Mouse (Mus musculus): ENCODE measurements at regions not wholly inside any gene's neighbourhood (a gene's known extent, or its start where the extent isn't known, plus 50 kb on each side); places are given as distances from the start of the nearest gene placed in this dataset.

- Histone ChIP-seq H3K4me1 (replicated peaks; ENCODE audit: insufficient read depth, low read length) (0 out of 2 replicates have a peak, but pooled peaks cover 3% of the 10 kb centered on the region), H3K36me3 (ENCODE audit: insufficient read depth, low read length) (no peaks in the 10 kb centered on the region), H3K27ac (no peak overlapping the region), H3K27me3 (ENCODE audit: insufficient read depth, low read length) (no peaks in the 10 kb centered on the region), H3K4me2 (ENCODE audit: low read length) (no peak overlapping the region), H3K9ac (ENCODE audit: low read depth, low read length) (no peak overlapping the region), H3K9me3 (replicated peaks; ENCODE audit: low read length) (no peaks in the 10 kb centered on the region), H3K4me3 (replicated peaks; ENCODE audit: low read depth, low read length) (no peak overlapping the region)
- 24% methylated on average over 6 of the region's 6 CpGs for WGBS
- DNase-seq (ENCODE audit: low spot score) (peak; percentile 80), ATAC-seq (replicated peaks; ENCODE audit: low FRiP score, low read depth) (no peak)
- TF ChIP-seq CTCF (IDR thresholded peaks at IDR 0.05; ENCODE audit: low read depth), result no peak
These were observed 160.3 kb downstream of the Spry2 start for GRCm38 (mm10) chr14:105736352-105736751.

- H3K4me2 ChIP-seq (ENCODE audit: low read length), result no peak overlapping the region
- H3K4me1 ChIP-seq (replicated peaks; ENCODE audit: insufficient read depth, low read length), result 0 out of 2 replicates have a peak, but pooled peaks cover 9% of the 10 kb centered on the region
- no peak overlapping the region for H3K4me3 ChIP-seq (replicated peaks; ENCODE audit: low read depth, low read length)
- no peaks in the 10 kb centered on the region for H3K36me3 ChIP-seq (ENCODE audit: insufficient read depth, low read length)
- no peak overlapping the region for H3K9ac ChIP-seq (ENCODE audit: low read depth, low read length)
- no peak for ATAC-seq (replicated peaks; ENCODE audit: low FRiP score, low read depth)
- TF ChIP-seq CTCF (IDR thresholded peaks at IDR 0.05; ENCODE audit: low read depth), result no peak
- H3K27me3 ChIP-seq (ENCODE audit: insufficient read depth, low read length), result no peaks in the 10 kb centered on the region
- no peak overlapping the region for H3K27ac ChIP-seq
- 91% methylated on average over 7 of the region's 7 CpGs for WGBS
- no peaks in the 10 kb centered on the region for H3K9me3 ChIP-seq (replicated peaks; ENCODE audit: low read length)
- no peak for DNase-seq (ENCODE audit: low spot score)
These were observed 162.3 kb downstream of the Spry2 start for GRCm38 (mm10) chr14:105734291-105734690.

DNA sequence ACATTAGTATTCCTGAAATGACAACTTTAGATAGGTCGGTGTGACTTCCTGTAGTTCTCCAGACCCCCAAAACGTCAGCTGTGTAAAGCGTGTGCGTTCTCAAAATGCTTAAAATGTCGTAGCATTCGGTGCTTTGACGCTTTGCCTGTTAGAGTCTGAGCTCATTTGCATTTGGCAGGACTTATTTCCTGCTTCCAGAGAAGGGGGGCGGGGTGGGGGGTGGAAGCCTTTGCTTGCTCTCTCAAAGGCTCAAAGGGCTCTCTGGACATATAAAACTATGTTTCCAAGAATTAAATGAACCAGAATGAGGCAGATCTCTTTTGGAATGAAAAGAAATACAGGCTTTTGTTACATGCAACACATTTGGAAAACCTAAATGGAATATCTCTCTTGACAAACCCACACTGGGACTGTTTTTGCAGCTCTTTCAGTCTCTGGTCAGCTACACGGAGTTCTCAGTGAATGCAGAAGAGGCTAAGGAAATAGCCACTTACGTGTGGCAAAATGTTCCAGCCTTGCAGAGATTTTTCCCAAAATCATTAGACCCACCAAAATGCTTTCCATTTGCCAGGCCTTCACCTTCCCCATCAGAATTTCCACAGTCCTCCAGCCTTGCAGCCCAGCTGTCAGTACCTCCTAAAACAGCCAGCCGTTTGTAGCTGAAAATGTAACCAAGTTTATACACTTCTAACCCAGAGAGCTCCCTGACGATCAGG lies 163.4 kb downstream of the Spry2 start:
- 4% methylated on average over 12 of the region's 12 CpGs for WGBS
- Histone ChIP-seq H3K4me3 (replicated peaks; ENCODE audit: low read depth, low read length) (peak overlapping the region; percentile 33), H3K9me3 (replicated peaks; ENCODE audit: low read length) (no peaks in the 10 kb centered on the region), H3K4me1 (replicated peaks; ENCODE audit: insufficient read depth, low read length) (0 out of 2 replicates have a peak, but pooled peaks cover 9% of the 10 kb centered on the region), H3K36me3 (ENCODE audit: insufficient read depth, low read length) (no peaks in the 10 kb centered on the region), H3K4me2 (ENCODE audit: low read length) (peak overlapping the region; percentile 65), H3K9ac (ENCODE audit: low read depth, low read length) (peak overlapping the region; percentile 36; the same call in 1 of the 2 replicates), H3K27ac (peak overlapping the region; percentile 90), H3K27me3 (ENCODE audit: insufficient read depth, low read length) (no peaks in the 10 kb centered on the region)
- DNase-seq (ENCODE audit: low spot score), result peak; percentile 88
- ATAC-seq (replicated peaks; ENCODE audit: low FRiP score, low read depth), result peak; percentile 60
- no peak for TF ChIP-seq CTCF (IDR thresholded peaks at IDR 0.05; ENCODE audit: low read depth)

GRCm38 (mm10) chr14:105732221-105733012 lies 164.2 kb downstream of the Spry2 start:
- whole genome bisulfite sequencing, result under 1% methylated on average over 13 of the region's 13 CpGs
- peak; percentile 47 for TF ChIP-seq CTCF (IDR thresholded peaks at IDR 0.05; ENCODE audit: low read depth)
- ATAC-seq (replicated peaks; ENCODE audit: low FRiP score, low read depth), result peak; percentile 96

GRCm38 (mm10) chr14:105730786-105731185 lies 165.8 kb downstream of the Spry2 start:
- peak; percentile 9; the same call in 1 of the 2 replicates for TF ChIP-seq CTCF (IDR thresholded peaks at IDR 0.05; ENCODE audit: low read depth)
- Histone ChIP-seq H3K36me3 (ENCODE audit: insufficient read depth, low read length) (no peaks in the 10 kb centered on the region), H3K27ac (no peak overlapping the region), H3K27me3 (ENCODE audit: insufficient read depth, low read length) (no peaks in the 10 kb centered on the region), H3K4me3 (replicated peaks; ENCODE audit: low read depth, low read length) (no peak overlapping the region), H3K9me3 (replicated peaks; ENCODE audit: low read length) (no peaks in the 10 kb centered on the region), H3K9ac (ENCODE audit: low read depth, low read length) (0 out of 2 replicates have a peak overlapping the region, but pooled peaks have one; percentile 9), H3K4me2 (ENCODE audit: low read length) (peak overlapping the region; percentile 26; the same call in 1 of the 2 replicates), H3K4me1 (replicated peaks; ENCODE audit: insufficient read depth, low read length) (0 out of 2 replicates have a peak, but pooled peaks cover 9% of the 10 kb centered on the region)
- WGBS, result 17% methylated on average over 4 of the region's 4 CpGs
- DNase-seq (ENCODE audit: low spot score) (peak; percentile 66), ATAC-seq (replicated peaks; ENCODE audit: low FRiP score, low read depth) (no peak)

More at GRCm38 (mm10) chr14:105732221-105733012, 164.2 kb downstream of the Spry2 start:
- no peaks in the 10 kb centered on the region for H3K9me3 ChIP-seq (replicated peaks; ENCODE audit: low read length)
- peak overlapping the region; percentile 65 for H3K4me2 ChIP-seq (ENCODE audit: low read length)
- peak overlapping the region; percentile 33 for H3K4me3 ChIP-seq (replicated peaks; ENCODE audit: low read depth, low read length)
- peak; percentile 98 for DNase-seq (ENCODE audit: low spot score)
- peak overlapping the region; percentile 36 for H3K9ac ChIP-seq (ENCODE audit: low read depth, low read length)
- H3K36me3 ChIP-seq (ENCODE audit: insufficient read depth, low read length), result no peaks in the 10 kb centered on the region
- H3K27ac ChIP-seq, result peak overlapping the region; percentile 90
- H3K27me3 ChIP-seq (ENCODE audit: insufficient read depth, low read length), result no peaks in the 10 kb centered on the region
- 0 out of 2 replicates have a peak, but pooled peaks cover 9% of the 10 kb centered on the region for H3K4me1 ChIP-seq (replicated peaks; ENCODE audit: insufficient read depth, low read length)

DNA sequence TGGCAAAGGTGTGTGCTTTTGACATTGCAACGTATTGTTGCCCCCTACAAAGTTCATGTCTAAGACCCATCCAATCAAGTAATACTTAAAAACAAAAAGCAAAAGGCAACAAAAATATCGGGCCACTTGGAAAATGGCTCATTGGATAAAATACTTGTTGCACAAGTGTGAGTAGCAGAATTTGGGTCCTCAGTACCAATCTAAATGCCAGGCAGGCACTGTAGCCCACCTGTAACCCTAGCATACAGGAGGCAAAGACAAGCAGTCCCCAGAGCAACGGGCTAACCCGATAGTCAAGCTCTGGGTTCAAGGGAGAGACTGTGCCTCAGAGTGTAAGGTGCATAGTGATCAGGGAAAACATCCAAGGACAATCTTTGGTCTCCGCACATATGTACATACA lies 167.8 kb downstream of the Spry2 start:
- TF ChIP-seq CTCF (IDR thresholded peaks at IDR 0.05; ENCODE audit: low read depth), result no peak
- H3K4me1 ChIP-seq (replicated peaks; ENCODE audit: insufficient read depth, low read length), result 0 out of 2 replicates have a peak, but pooled peaks cover 9% of the 10 kb centered on the region
- DNase-seq (ENCODE audit: low spot score) (no peak), ATAC-seq (replicated peaks; ENCODE audit: low FRiP score, low read depth) (no peak)
- no peak overlapping the region for H3K4me3 ChIP-seq (replicated peaks; ENCODE audit: low read depth, low read length)
- H3K9me3 ChIP-seq (replicated peaks; ENCODE audit: low read length), result no peaks in the 10 kb centered on the region
- no peak overlapping the region for H3K9ac ChIP-seq (ENCODE audit: low read depth, low read length)
- H3K36me3 ChIP-seq (ENCODE audit: insufficient read depth, low read length), result no peaks in the 10 kb centered on the region
- no peaks in the 10 kb centered on the region for H3K27me3 ChIP-seq (ENCODE audit: insufficient read depth, low read length)
- no peak overlapping the region for H3K4me2 ChIP-seq (ENCODE audit: low read length)
- H3K27ac ChIP-seq, result no peak overlapping the region
- 83% methylated on average over 5 of the region's 5 CpGs for WGBS
